Comparison of ENCODE assay signal across 24 mouse cellular contexts in the genomic region with DNA sequence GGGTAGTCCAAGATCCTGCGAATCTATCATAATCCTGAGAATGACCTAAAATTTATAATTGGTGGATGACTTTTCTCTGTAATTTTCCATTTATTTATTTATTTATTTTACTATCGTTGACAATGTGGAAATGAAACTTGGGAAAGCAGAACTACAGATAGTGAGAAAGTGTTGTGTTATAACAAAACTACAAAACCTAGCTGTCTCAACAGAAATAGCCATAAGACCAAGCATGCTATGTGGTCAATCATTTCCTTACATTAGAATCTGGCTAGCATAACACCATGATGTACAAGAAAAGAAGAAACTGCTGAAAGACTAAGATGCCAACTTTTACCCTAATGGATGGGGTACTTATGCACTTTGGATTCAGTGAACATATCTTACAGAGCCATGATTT.
"Had no signal": no experiment of that assay in that cellular context is flagged by ENCODE, and none has a peak within 500 bp of the region (broad histone marks: within the 10 kb centered on the region; RNA-seq: fewer than 3 reads in every experiment).

No protein-coding gene starts in this region.

- H3K4me3 ChIP-seq: layer of hippocampus, adult 2 months; lung, embryonic 15.5 days; megakaryocyte, embryonic 14.5 days; midbrain, embryonic 10.5 days; midbrain, embryonic 15.5 days; neural tube, embryonic 12.5 days; neural tube, embryonic 15.5 days had no signal

- DNase-seq: kidney, adult 18-20 months; kidney, adult 9 months; kidney, postnatal 25 days; layer of hippocampus, adult 9-11 months; lung, adult 18-20 months; lung, postnatal 10 days; lung, postnatal 36 days; right cerebral cortex, adult 18-20 months; right cerebral cortex, postnatal 14 days; right cerebral cortex, postnatal 4 days; thymus, adult 2 months; thymus, postnatal 14 days; thymus, postnatal 4 days had no signal

- H3K4me2 ChIP-seq: liver, embryonic 11.5 days; lung, embryonic 15.5 days; midbrain, embryonic 15.5 days; neural tube, embryonic 12.5 days; neural tube, embryonic 15.5 days had no signal

- ATAC-seq: midbrain, embryonic 15.5 days had no signal

- H3K4me1 ChIP-seq: lung, embryonic 15.5 days; megakaryocyte, embryonic 14.5 days; midbrain, embryonic 10.5 days; midbrain, embryonic 15.5 days; neural tube, embryonic 12.5 days; neural tube, embryonic 15.5 days had no signal

- H3K9ac ChIP-seq: liver, embryonic 14.5 days; lung, embryonic 15.5 days; midbrain, embryonic 15.5 days; neural tube, embryonic 12.5 days; neural tube, embryonic 15.5 days had no signal

- H3K27ac ChIP-seq: kidney, postnatal 0 days; layer of hippocampus, adult 2 months; liver, embryonic 14.5 days; lung, embryonic 15.5 days; midbrain, embryonic 10.5 days; midbrain, embryonic 15.5 days; neural tube, embryonic 12.5 days; neural tube, embryonic 15.5 days; stomach, postnatal 0 days had no signal

- H3K36me3 ChIP-seq: lung, embryonic 15.5 days; midbrain, embryonic 10.5 days; midbrain, embryonic 15.5 days; neural tube, embryonic 12.5 days; neural tube, embryonic 15.5 days had no signal

- H3K27me3 ChIP-seq: lung, embryonic 15.5 days; megakaryocyte, embryonic 14.5 days; midbrain, embryonic 15.5 days; neural tube, embryonic 12.5 days; neural tube, embryonic 15.5 days had no signal

- H3K9me3 ChIP-seq: lung, embryonic 15.5 days; megakaryocyte, embryonic 14.5 days; midbrain, embryonic 10.5 days; midbrain, embryonic 15.5 days; neural tube, embryonic 12.5 days; neural tube, embryonic 15.5 days had no signal
